Mouse (Mus musculus): ENCODE measurements at regions not wholly inside any gene's neighbourhood (a gene's known extent, or its start where the extent isn't known, plus 50 kb on each side); places are given as distances from the start of the nearest gene placed in this dataset.

DNA sequence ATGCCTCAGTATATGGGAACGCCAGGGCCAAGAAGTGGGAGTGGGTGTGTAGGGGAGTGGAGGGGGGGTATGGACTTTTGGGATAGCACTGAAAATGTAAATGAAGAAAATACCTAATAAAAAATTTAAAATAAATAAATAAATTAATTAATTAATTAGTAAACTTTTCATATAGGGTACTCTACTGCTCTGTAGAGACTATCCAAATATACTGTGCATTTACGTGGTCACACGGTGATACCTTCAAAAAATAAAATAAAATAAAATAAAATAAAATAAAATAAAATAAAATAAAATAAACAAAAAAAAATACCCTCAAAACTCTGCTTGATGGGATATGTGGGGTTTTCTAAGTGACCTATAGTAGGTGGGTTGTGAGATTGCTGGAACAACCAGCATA lies 479.2 kb upstream of the Atp2b1 start:
- no peak for TF ChIP-seq CTCF (IDR thresholded peaks at IDR 0.05; ENCODE audit: low read depth)
- WGBS = 95% methylated on average over 3 of the region's 3 CpGs
- H3K27ac ChIP-seq = no peak overlapping the region
- H3K4me2 ChIP-seq (ENCODE audit: low read length) = no peak overlapping the region
- no peaks in the 10 kb centered on the region for H3K36me3 ChIP-seq (ENCODE audit: insufficient read depth, low read length)
- no peaks in the 10 kb centered on the region for H3K4me1 ChIP-seq (replicated peaks; ENCODE audit: insufficient read depth, low read length)
- no peaks in the 10 kb centered on the region for H3K27me3 ChIP-seq (ENCODE audit: insufficient read depth, low read length)
- no peak overlapping the region for H3K9ac ChIP-seq (ENCODE audit: low read depth, low read length)
- H3K4me3 ChIP-seq (replicated peaks; ENCODE audit: low read depth, low read length) = no peak overlapping the region
- H3K9me3 ChIP-seq (replicated peaks; ENCODE audit: low read length) = no peaks in the 10 kb centered on the region
- ATAC-seq (replicated peaks; ENCODE audit: low FRiP score, low read depth) (no peak), DNase-seq (ENCODE audit: low spot score) (no peak)

DNA sequence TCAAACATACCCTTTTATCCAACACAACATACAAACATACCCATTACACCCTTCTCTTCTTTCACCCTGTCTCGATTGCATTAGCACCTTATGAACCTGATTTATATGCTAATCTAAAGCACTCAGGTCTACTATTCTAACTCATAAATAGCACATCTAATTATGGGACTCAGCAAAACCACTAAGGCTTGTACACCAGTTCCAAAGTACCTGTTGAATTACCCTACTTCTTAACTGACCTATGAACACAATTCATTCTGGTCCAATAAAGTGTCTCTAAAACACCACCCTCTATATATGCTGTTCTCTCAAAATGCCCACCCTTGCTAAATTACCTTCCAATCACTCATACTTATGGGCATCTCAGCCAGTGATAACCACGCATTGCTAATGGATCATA lies 452.7 kb upstream of the Atp2b1 start:
- Histone ChIP-seq H3K27me3 (ENCODE audit: insufficient read depth, low read length) (no peaks in the 10 kb centered on the region), H3K9ac (ENCODE audit: low read depth, low read length) (no peak overlapping the region), H3K4me1 (replicated peaks; ENCODE audit: insufficient read depth, low read length) (no peaks in the 10 kb centered on the region), H3K4me3 (replicated peaks; ENCODE audit: low read depth, low read length) (no peak overlapping the region), H3K36me3 (ENCODE audit: insufficient read depth, low read length) (no peaks in the 10 kb centered on the region), H3K4me2 (ENCODE audit: low read length) (no peak overlapping the region), H3K27ac (no peak overlapping the region), H3K9me3 (replicated peaks; ENCODE audit: low read length) (no peaks in the 10 kb centered on the region)
- no peak for TF ChIP-seq CTCF (IDR thresholded peaks at IDR 0.05; ENCODE audit: low read depth)
- WGBS = 86% methylated on average over 2 of the region's 2 CpGs
- ATAC-seq (replicated peaks; ENCODE audit: low FRiP score, low read depth) = no peak
- DNase-seq (ENCODE audit: low spot score) = no peak

DNA sequence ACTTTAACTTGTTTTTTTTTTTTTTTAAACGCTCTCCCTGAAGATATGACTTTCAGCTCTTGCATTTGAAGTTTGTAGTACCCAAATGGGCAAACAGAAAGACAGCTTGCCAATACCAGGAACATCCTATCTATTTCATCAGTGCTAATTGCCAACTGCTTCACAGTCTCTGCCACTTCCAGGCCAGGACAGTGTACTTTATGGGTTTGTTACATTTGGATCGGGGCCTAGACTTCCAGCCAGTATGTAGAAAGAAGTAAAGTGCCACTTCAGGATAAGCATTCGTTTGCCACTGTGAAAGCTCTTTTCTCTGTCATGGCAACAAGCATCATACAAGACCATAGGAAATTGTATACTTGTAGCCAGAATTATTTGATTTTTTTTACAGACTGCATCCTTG lies 439.6 kb upstream of the Atp2b1 start:
- H3K27me3 ChIP-seq (ENCODE audit: insufficient read depth, low read length) = no peaks in the 10 kb centered on the region
- no peaks in the 10 kb centered on the region for H3K4me1 ChIP-seq (replicated peaks; ENCODE audit: insufficient read depth, low read length)
- H3K9ac ChIP-seq (ENCODE audit: low read depth, low read length) = no peak overlapping the region
- no peaks in the 10 kb centered on the region for H3K36me3 ChIP-seq (ENCODE audit: insufficient read depth, low read length)
- no peaks in the 10 kb centered on the region for H3K9me3 ChIP-seq (replicated peaks; ENCODE audit: low read length)
- H3K4me2 ChIP-seq (ENCODE audit: low read length) = no peak overlapping the region
- DNase-seq (ENCODE audit: low spot score) (no peak), ATAC-seq (replicated peaks; ENCODE audit: low FRiP score, low read depth) (no peak)
- WGBS = 85% methylated on average over 3 of the region's 3 CpGs
- no peak overlapping the region for H3K4me3 ChIP-seq (replicated peaks; ENCODE audit: low read depth, low read length)
- H3K27ac ChIP-seq = no peak overlapping the region
- TF ChIP-seq CTCF (IDR thresholded peaks at IDR 0.05; ENCODE audit: low read depth) = no peak

DNA sequence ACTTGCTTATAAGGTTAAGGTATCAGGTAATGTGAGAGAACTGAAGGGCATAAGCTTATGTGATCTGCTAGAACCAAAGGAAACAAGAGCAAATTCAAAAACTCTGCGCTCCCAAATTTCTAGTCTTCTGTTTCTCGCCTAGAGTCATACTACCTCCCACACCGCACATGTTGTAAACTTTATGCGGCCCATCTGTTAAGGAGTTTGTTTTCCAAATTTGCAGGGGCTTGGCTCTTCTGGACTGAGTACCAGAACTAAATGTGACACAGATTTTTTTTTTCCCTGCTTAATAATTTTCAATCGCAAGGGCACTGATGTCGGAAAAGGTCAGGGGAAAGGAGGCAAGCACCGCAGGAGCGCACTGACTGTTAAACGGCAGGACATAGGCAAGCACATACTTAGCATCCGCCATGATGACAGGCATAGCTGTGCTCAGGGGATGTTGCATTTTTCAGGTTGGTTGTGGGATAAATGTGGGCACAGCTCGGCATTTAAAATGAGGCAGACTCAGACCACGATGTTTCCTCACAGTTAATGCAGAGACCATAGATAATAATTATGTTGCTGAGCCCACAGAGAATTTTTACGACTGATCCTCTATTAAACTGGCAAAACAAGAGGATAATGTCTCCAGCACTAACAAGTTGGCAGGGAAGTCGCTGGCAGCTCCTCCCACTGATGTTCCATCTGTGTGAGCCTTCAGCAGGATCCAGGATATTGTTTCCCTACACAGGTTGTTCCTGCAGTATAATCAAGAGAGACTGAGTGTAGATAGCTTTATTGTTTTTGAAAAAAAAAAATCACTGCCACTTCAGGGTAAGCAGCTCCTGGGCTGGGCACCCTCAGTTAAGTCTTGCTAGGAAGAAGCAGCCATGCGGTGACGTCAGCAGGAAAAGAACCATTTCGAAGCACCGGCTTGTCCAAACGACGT lies 428.2 kb upstream of the Atp2b1 start:
- DNase-seq (ENCODE audit: low spot score) = peak; percentile 40
- H3K27me3 ChIP-seq (ENCODE audit: insufficient read depth, low read length) = no peaks in the 10 kb centered on the region
- no peak overlapping the region for H3K9ac ChIP-seq (ENCODE audit: low read depth, low read length)
- no peaks in the 10 kb centered on the region for H3K36me3 ChIP-seq (ENCODE audit: insufficient read depth, low read length)
- no peak overlapping the region; the same call in 1 of the 2 replicates for H3K4me2 ChIP-seq (ENCODE audit: low read length)
- no peaks in the 10 kb centered on the region for H3K4me1 ChIP-seq (replicated peaks; ENCODE audit: insufficient read depth, low read length)
- H3K4me3 ChIP-seq (replicated peaks; ENCODE audit: low read depth, low read length) = no peak overlapping the region
- 0 out of 2 replicates have a peak, but pooled peaks cover 5% of the 10 kb centered on the region for H3K9me3 ChIP-seq (replicated peaks; ENCODE audit: low read length)
- no peak for ATAC-seq (replicated peaks; ENCODE audit: low FRiP score, low read depth)
- H3K27ac ChIP-seq = no peak overlapping the region
- 56% methylated on average over 20 of the region's 20 CpGs for WGBS
- no peak for TF ChIP-seq CTCF (IDR thresholded peaks at IDR 0.05; ENCODE audit: low read depth)

DNA sequence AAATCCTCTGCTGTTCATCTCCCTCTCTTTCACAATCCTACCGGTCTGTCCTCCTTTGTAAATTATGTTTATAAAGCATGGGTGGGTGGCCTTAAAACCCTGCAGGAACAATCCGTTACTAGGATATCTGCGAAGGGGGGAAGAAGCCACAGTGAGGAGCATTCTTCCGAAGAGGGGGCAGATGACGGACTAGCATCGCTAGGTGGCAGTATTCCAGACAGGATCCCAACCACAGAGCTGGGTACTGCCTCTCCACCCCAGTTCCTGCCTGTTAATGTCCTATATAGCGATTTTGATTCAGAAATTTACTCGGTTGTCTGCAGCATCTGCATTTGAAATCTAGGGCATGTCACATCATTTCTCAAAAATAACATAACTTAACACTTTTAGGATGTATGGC lies 419.9 kb upstream of the Atp2b1 start:
- DNase-seq (ENCODE audit: low spot score) = peak; percentile 85
- ATAC-seq (replicated peaks; ENCODE audit: low FRiP score, low read depth) = no peak; the same call in 1 of the 2 replicates
- H3K36me3 ChIP-seq (ENCODE audit: insufficient read depth, low read length) = no peaks in the 10 kb centered on the region
- no peak overlapping the region for H3K27ac ChIP-seq
- H3K4me1 ChIP-seq (replicated peaks; ENCODE audit: insufficient read depth, low read length) = no peaks in the 10 kb centered on the region
- no peak overlapping the region for H3K4me2 ChIP-seq (ENCODE audit: low read length)
- H3K4me3 ChIP-seq (replicated peaks; ENCODE audit: low read depth, low read length) = no peak overlapping the region
- H3K9me3 ChIP-seq (replicated peaks; ENCODE audit: low read length) = no peaks in the 10 kb centered on the region
- H3K9ac ChIP-seq (ENCODE audit: low read depth, low read length) = no peak overlapping the region
- TF ChIP-seq CTCF (IDR thresholded peaks at IDR 0.05; ENCODE audit: low read depth) = peak; percentile 84
- 18% methylated on average over 8 of the region's 8 CpGs for WGBS
- H3K27me3 ChIP-seq (ENCODE audit: insufficient read depth, low read length) = no peaks in the 10 kb centered on the region

DNA sequence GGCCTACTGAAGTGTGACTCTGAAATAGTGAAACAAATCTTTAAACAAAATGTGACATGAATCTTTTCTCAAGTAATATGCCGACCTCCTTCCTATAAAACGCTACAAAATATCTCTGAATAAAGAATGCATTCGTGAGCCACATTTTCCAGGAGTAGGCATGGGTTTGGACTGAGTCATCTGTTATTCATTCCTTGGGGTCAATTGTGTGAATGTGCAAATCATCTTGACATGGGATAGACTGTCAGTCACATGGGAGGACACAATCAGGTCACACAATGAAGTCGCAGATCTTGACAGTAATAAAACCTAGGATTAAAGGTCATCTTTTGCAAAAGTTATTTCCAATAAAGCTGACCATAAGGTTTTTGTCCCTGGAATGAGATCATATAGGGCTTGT lies 418.0 kb upstream of the Atp2b1 start:
- Histone ChIP-seq H3K9me3 (replicated peaks; ENCODE audit: low read length) (no peaks in the 10 kb centered on the region), H3K27me3 (ENCODE audit: insufficient read depth, low read length) (no peaks in the 10 kb centered on the region), H3K4me2 (ENCODE audit: low read length) (no peak overlapping the region), H3K9ac (ENCODE audit: low read depth, low read length) (no peak overlapping the region), H3K27ac (no peak overlapping the region), H3K36me3 (ENCODE audit: insufficient read depth, low read length) (no peaks in the 10 kb centered on the region), H3K4me1 (replicated peaks; ENCODE audit: insufficient read depth, low read length) (no peaks in the 10 kb centered on the region), H3K4me3 (replicated peaks; ENCODE audit: low read depth, low read length) (no peak overlapping the region)
- DNase-seq (ENCODE audit: low spot score) (no peak), ATAC-seq (replicated peaks; ENCODE audit: low FRiP score, low read depth) (no peak)
- WGBS = 59% methylated on average over 4 of the region's 4 CpGs
- TF ChIP-seq CTCF (IDR thresholded peaks at IDR 0.05; ENCODE audit: low read depth) = no peak
